Mouse (Mus musculus): ENCODE results near the gene Ahctf1.

DNA sequence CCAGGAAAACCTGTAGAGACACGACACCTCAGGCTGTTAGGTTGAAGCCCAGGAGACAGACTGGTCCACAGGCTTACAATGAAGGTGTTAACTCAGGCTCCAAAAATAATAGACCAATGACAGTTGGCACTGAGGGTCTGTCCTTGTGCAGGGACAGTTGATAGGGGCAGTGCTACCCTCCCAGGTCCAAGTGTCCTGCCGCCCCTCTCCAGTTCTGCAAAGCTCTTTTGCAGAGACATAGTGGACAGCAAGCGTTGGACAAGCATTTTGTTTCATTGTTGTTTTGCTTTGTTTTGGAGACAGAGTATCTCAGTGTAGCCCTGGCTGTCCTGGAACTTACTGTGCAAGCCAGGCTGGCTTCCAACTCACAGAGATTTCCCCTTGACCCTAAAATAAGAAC lies 72.1 kb downstream of the Ahctf1 start:
- TF ChIP-seq CTCF (IDR thresholded peaks at IDR 0.05; ENCODE audit: extremely low read depth, insufficient read length, insufficient replicate concordance, low read depth, low read length): no peak
- no peak for TF ChIP-seq POLR2A (IDR thresholded peaks at IDR 0.05; ENCODE audit: low read depth, low read length)
